Comparison of ENCODE assay signal across 22 mouse cellular contexts in the genomic region with DNA sequence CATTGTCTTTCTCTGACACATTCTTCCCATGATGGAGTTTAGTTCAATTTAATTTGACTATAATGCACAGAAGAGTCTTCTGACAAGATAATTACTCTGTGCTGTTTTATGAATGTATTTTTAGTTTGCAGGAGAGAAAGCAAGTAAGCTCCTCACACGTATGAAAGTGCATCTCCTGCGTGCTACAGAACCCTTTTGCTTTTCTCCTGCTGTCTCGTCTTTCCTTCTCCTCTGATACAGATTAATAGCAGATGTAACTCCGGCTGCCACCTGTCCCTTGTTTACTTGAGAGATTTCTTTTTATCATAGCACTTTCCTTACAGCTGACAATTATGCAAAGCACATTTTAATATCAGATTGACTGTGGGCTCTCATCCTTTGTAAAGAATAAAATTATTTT.
DNase-seq lines count a peak whose midpoint lies in the region; ATAC-seq lines count a peak whose summit lies in the region.
"Had no signal": no experiment of that assay in that cellular context is flagged by ENCODE, and none has a peak within 500 bp of the region (broad histone marks: within the 10 kb centered on the region; RNA-seq: fewer than 3 reads in every experiment).

No protein-coding gene starts in this region.

- ATAC-seq in embryonic facial prominence, embryonic 11.5 days (replicated peaks; ENCODE audit: insufficient number of reproducible peaks, low FRiP score, low TSS enrichment, low read depth), result no peak
- no peak for ATAC-seq in midbrain, embryonic 14.5 days (ENCODE audit: low FRiP score, low TSS enrichment)
- 0 out of 2 replicates have a peak, but pooled peaks have one; percentile 58 for ATAC-seq in forebrain, embryonic 15.5 days (replicated peaks)
- ATAC-seq in hindbrain, embryonic 12.5 days (ENCODE audit: low FRiP score), result no peak

- H3K36me3 ChIP-seq in embryonic facial prominence, embryonic 11.5 days (replicated peaks; ENCODE audit: control insufficient read depth, insufficient read depth, low read depth, low read length), result no peaks in the 10 kb centered on the region
- no peaks in the 10 kb centered on the region for H3K36me3 ChIP-seq in embryonic facial prominence, embryonic 10.5 days (replicated peaks)
- no peaks in the 10 kb centered on the region for H3K36me3 ChIP-seq in midbrain, embryonic 14.5 days (ENCODE audit: control insufficient read depth, insufficient read depth, low read length)
- H3K36me3 ChIP-seq in midbrain, embryonic 10.5 days, result no peaks in the 10 kb centered on the region
- H3K36me3 ChIP-seq in forebrain, embryonic 15.5 days, result no peaks in the 10 kb centered on the region
- H3K36me3 ChIP-seq in hindbrain, embryonic 12.5 days, result no peaks in the 10 kb centered on the region
- H3K36me3 ChIP-seq: heart, embryonic 15.5 days; limb, embryonic 15.5 days; liver, embryonic 15.5 days; neural tube, embryonic 12.5 days; stomach, embryonic 15.5 days had no signal

- H3K4me1 ChIP-seq in embryonic facial prominence, embryonic 11.5 days (ENCODE audit: control insufficient read depth, insufficient read depth, low read length), result no peaks in the 10 kb centered on the region
- H3K4me1 ChIP-seq in embryonic facial prominence, embryonic 10.5 days, result no peaks in the 10 kb centered on the region; the same call in 1 of the 2 replicates
- no peaks in the 10 kb centered on the region for H3K4me1 ChIP-seq in midbrain, embryonic 14.5 days (ENCODE audit: control insufficient read depth, insufficient read depth, low read length)
- no peaks in the 10 kb centered on the region for H3K4me1 ChIP-seq in midbrain, embryonic 10.5 days
- H3K4me1 ChIP-seq in forebrain, embryonic 15.5 days, result no peaks in the 10 kb centered on the region
- no peaks in the 10 kb centered on the region for H3K4me1 ChIP-seq in hindbrain, embryonic 12.5 days
- H3K4me1 ChIP-seq: heart, embryonic 15.5 days; limb, embryonic 15.5 days; liver, embryonic 15.5 days; neural tube, embryonic 12.5 days; stomach, embryonic 15.5 days had no signal

- 26% methylated on average over 4 of the region's 4 CpGs for WGBS in embryonic facial prominence, embryonic 11.5 days
- 30% methylated on average over 4 of the region's 4 CpGs for WGBS in embryonic facial prominence, embryonic 10.5 days
- 58% methylated on average over 4 of the region's 4 CpGs for WGBS in midbrain, embryonic 14.5 days
- WGBS in midbrain, embryonic 10.5 days, result 70% methylated on average over 4 of the region's 4 CpGs
- 38% methylated on average over 4 of the region's 4 CpGs for WGBS in forebrain, embryonic 15.5 days
- 67% methylated on average over 4 of the region's 4 CpGs for WGBS in hindbrain, embryonic 12.5 days

- H3K4me3 ChIP-seq in embryonic facial prominence, embryonic 11.5 days (ENCODE audit: low read depth, low read length), result no peak overlapping the region
- H3K4me3 ChIP-seq in embryonic facial prominence, embryonic 10.5 days, result no peak overlapping the region
- no peak overlapping the region for H3K4me3 ChIP-seq in midbrain, embryonic 14.5 days (replicated peaks; ENCODE audit: low read depth, low read length)
- no peak overlapping the region for H3K4me3 ChIP-seq in midbrain, embryonic 10.5 days
- H3K4me3 ChIP-seq in forebrain, embryonic 15.5 days, result no peak overlapping the region
- H3K4me3 ChIP-seq in hindbrain, embryonic 12.5 days, result no peak overlapping the region
- H3K4me3 ChIP-seq: erythroblast, embryonic 14.5 days; heart, embryonic 15.5 days; limb, embryonic 15.5 days; liver, embryonic 15.5 days; neural tube, embryonic 12.5 days; stomach, embryonic 15.5 days had no signal

- no peaks in the 10 kb centered on the region for H3K27me3 ChIP-seq in embryonic facial prominence, embryonic 11.5 days (ENCODE audit: control insufficient read depth, insufficient read depth, low read length)
- H3K27me3 ChIP-seq in embryonic facial prominence, embryonic 10.5 days (replicated peaks; ENCODE audit: low read depth, poor library complexity, severe bottlenecking), result no peaks in the 10 kb centered on the region
- H3K27me3 ChIP-seq in midbrain, embryonic 14.5 days (ENCODE audit: control insufficient read depth, insufficient read depth, low read length), result no peaks in the 10 kb centered on the region
- H3K27me3 ChIP-seq in midbrain, embryonic 10.5 days (ENCODE audit: low read depth, poor library complexity, severe bottlenecking), result no peaks in the 10 kb centered on the region
- H3K27me3 ChIP-seq in forebrain, embryonic 15.5 days, result no peaks in the 10 kb centered on the region
- no peaks in the 10 kb centered on the region for H3K27me3 ChIP-seq in hindbrain, embryonic 12.5 days
- H3K27me3 ChIP-seq: CH12.LX; heart, embryonic 15.5 days; limb, embryonic 15.5 days; liver, embryonic 15.5 days; neural tube, embryonic 12.5 days; stomach, embryonic 15.5 days had no signal

- H3K9me3 ChIP-seq in embryonic facial prominence, embryonic 11.5 days (replicated peaks; ENCODE audit: control insufficient read depth, low read length), result no peaks in the 10 kb centered on the region
- H3K9me3 ChIP-seq in embryonic facial prominence, embryonic 10.5 days, result no peaks in the 10 kb centered on the region
- no peaks in the 10 kb centered on the region for H3K9me3 ChIP-seq in midbrain, embryonic 14.5 days (ENCODE audit: control insufficient read depth, low read length)
- no peaks in the 10 kb centered on the region for H3K9me3 ChIP-seq in midbrain, embryonic 10.5 days (replicated peaks)
- no peaks in the 10 kb centered on the region for H3K9me3 ChIP-seq in forebrain, embryonic 15.5 days
- H3K9me3 ChIP-seq in hindbrain, embryonic 12.5 days (replicated peaks), result no peaks in the 10 kb centered on the region
- H3K9me3 ChIP-seq: heart, embryonic 15.5 days; limb, embryonic 15.5 days; liver, embryonic 15.5 days; neural tube, embryonic 12.5 days; stomach, embryonic 15.5 days had no signal

- DNase-seq in embryonic facial prominence, embryonic 11.5 days (ENCODE audit: low spot score), result peak; percentile 12
- no peak for DNase-seq in embryonic facial prominence, embryonic 10.5 days (ENCODE audit: low spot score)
- peak; percentile 6 for DNase-seq in midbrain, embryonic 14.5 days
- no peak for DNase-seq in midbrain, embryonic 10.5 days (ENCODE audit: low spot score)
- DNase-seq in layer of hippocampus, postnatal 14 days (ENCODE audit: low spot score in 2 of 2), result peak; percentile 16 to 61
- DNase-seq: cerebellum, postnatal 36 days; gastrocnemius, postnatal 25 days; kidney, adult 11 months; kidney, postnatal 10 days; right cerebral cortex, postnatal 14 days; thymus, adult 2 months had no signal

- H3K27ac ChIP-seq in embryonic facial prominence, embryonic 11.5 days (replicated peaks; ENCODE audit: low read depth, low read length), result no peak overlapping the region
- no peak overlapping the region for H3K27ac ChIP-seq in embryonic facial prominence, embryonic 10.5 days (replicated peaks)
- H3K27ac ChIP-seq in midbrain, embryonic 14.5 days (replicated peaks; ENCODE audit: low read depth, low read length), result no peak overlapping the region
- H3K27ac ChIP-seq in midbrain, embryonic 10.5 days (replicated peaks), result no peak overlapping the region
- H3K27ac ChIP-seq in forebrain, embryonic 15.5 days (replicated peaks), result no peak overlapping the region
- H3K27ac ChIP-seq in hindbrain, embryonic 12.5 days, result no peak overlapping the region
- H3K27ac ChIP-seq: heart, embryonic 15.5 days; limb, embryonic 15.5 days; liver, embryonic 15.5 days; macrophage; neural tube, embryonic 12.5 days; stomach, embryonic 15.5 days had no signal

- no peak overlapping the region for H3K4me2 ChIP-seq in embryonic facial prominence, embryonic 11.5 days (ENCODE audit: low read depth, low read length)
- H3K4me2 ChIP-seq in midbrain, embryonic 14.5 days (ENCODE audit: low read length), result no peak overlapping the region
- H3K4me2 ChIP-seq in forebrain, embryonic 15.5 days (replicated peaks), result no peak overlapping the region
- no peak overlapping the region for H3K4me2 ChIP-seq in hindbrain, embryonic 12.5 days (replicated peaks)
- H3K4me2 ChIP-seq: heart, embryonic 15.5 days; limb, embryonic 15.5 days; liver, embryonic 15.5 days; midbrain, embryonic 11.5 days; neural tube, embryonic 12.5 days; stomach, embryonic 15.5 days had no signal

- H3K9ac ChIP-seq in embryonic facial prominence, embryonic 11.5 days (replicated peaks; ENCODE audit: low read length), result no peak overlapping the region
- no peak overlapping the region for H3K9ac ChIP-seq in midbrain, embryonic 14.5 days (replicated peaks; ENCODE audit: low read length)
- no peak overlapping the region for H3K9ac ChIP-seq in forebrain, embryonic 15.5 days (replicated peaks)
- no peak overlapping the region for H3K9ac ChIP-seq in hindbrain, embryonic 12.5 days
- H3K9ac ChIP-seq: heart, embryonic 15.5 days; limb, embryonic 15.5 days; liver, embryonic 15.5 days; neural tube, embryonic 12.5 days; stomach, embryonic 15.5 days had no signal

Comparison
In these comparisons a context has a peak if more than half of its experiments do, and no peak if none do; other contexts are left out.
1. DNase-seq: peak in embryonic facial prominence, embryonic 11.5 days (single experiment), midbrain, embryonic 14.5 days (single experiment) and layer of hippocampus, postnatal 14 days (2 of 2); none in embryonic facial prominence, embryonic 10.5 days (single experiment) and midbrain, embryonic 10.5 days (single experiment).